Mouse (Mus musculus): ENCODE data around the gene Zcwpw1. TPM values are rescaled to one million over a fixed set of nuclear protein-coding genes. Genes with fewer than 3 reads are reported as not detected.

The Zcwpw1 gene
- polyA plus RNA-seq, 1 experiment from 2014 or later: 22.2 TPM

GRCm38 (mm10) chr5:137783901-137784540 lies 3.6 kb upstream of the Zcwpw1 start:
- no peaks in the 10 kb centered on the region for H3K27me3 ChIP-seq
- POLR2A ChIA-PET: interaction anchor here (0.6 kb wide), 1 partner anchor 9 kb away, joined by 3 read pairs; no protein-coding TSS in a partner anchor
- CTCF ChIA-PET: interaction anchor here (0.9 to 2.5 kb wide), 3 partner anchors 11 to 18 kb away, joined by 3 to 7 read pairs (median 4); no protein-coding TSS in a partner anchor
- ATAC-seq (no peak), DNase-seq (ENCODE audit: low read depth, low spot score) (no peak)
- no peak for TF ChIP-seq CTCF (IDR thresholded peaks at IDR 0.05)
- in situ Hi-C loops (cut with MboI; ENCODE audit: low pct_unique_long_range_greater_than_20kb): loop anchor here (10.0 to 25.0 kb wide), 2 partner anchors 381 to 1228 kb away; partner anchors contain the start of gene Cops6

- TF ChIP-seq CTCF (IDR thresholded peaks at IDR 0.05): no peak
- no peak for DNase-seq (ENCODE audit: low read depth, low spot score)
- ChIA-PET POLR2A (interaction anchor here (1.1 kb wide), 1 partner anchor 131 kb away, joined by 3 read pairs; no protein-coding TSS in a partner anchor), CTCF (interaction anchor here (1.5 to 2.5 kb wide), 2 partner anchors 11 to 13 kb away, joined by 4 to 7 read pairs; no protein-coding TSS in a partner anchor)
- no peaks in the 10 kb centered on the region for H3K27me3 ChIP-seq
- in situ Hi-C loops (cut with MboI; ENCODE audit: low pct_unique_long_range_greater_than_20kb): loop anchor here (10.0 to 25.0 kb wide), 2 partner anchors 380 to 1228 kb away; partner anchors contain the start of gene Cops6
- ATAC-seq: no peak
Measured at GRCm38 (mm10) chr5:137784546-137784945, 3.1 kb upstream of the Zcwpw1 start.

DNA sequence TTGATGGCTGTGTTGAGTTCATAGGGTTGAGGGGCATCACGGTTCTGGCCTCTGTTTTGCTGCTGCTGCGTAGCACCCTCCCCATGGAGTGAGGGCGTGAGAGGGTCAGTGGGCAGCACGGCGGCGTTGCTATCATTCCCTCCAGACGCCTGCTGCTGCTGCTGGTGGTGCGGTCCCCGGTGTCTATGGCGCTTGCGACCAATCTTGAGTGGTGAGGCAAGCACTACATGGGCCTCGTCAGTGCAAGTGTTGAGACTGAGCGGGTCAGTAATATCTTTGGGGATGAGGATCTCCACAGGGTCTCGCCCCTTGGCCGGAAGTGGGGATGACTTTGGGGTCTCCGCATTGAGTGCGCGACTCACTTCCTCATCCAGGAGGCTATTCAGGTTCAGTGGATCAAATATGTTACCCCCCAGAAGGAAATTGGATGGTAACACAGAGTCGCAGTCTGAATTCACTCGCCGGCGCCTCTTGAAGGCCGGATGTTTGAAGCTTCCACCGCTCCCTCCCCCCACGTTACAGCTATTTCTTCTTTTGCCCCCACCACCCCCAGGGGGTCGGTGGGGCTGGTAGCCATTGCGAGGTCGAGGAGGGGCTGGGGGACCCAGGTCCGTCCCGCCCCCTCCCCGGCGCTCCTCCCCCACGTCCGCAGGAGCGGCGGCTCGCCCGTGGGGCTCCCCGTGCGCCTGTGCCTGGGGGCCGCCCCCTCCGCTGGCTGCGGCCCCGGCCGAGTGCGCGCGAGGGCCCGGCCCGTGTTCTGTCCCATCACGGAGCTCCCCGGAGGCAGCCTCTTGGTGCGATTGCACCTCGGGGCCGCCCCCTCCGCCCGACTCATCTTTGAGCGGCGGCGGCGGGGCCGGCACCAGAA lies 2.2 kb upstream of the Zcwpw1 start:
- TF ChIP-seq CTCF (IDR thresholded peaks at IDR 0.05): no peak
- in situ Hi-C loops (cut with MboI; ENCODE audit: low pct_unique_long_range_greater_than_20kb): loop anchor here (10.0 to 25.0 kb wide), 2 partner anchors 379 to 1227 kb away; partner anchors contain the start of gene Cops6
- DNase-seq (ENCODE audit: low read depth, low spot score): no peak
- ChIA-PET POLR2A (interaction anchor here (0.6 to 1.1 kb wide), 2 partner anchors 13 to 132 kb away, joined by 3 to 4 read pairs; no protein-coding TSS in a partner anchor), CTCF (interaction anchor here (1.5 to 2.5 kb wide), 2 partner anchors 12 to 14 kb away, joined by 4 to 7 read pairs; no protein-coding TSS in a partner anchor)
- peak; percentile 0 for ATAC-seq
- no peaks in the 10 kb centered on the region for H3K27me3 ChIP-seq

GRCm38 (mm10) chr5:137786109-137786942 lies 1.3 kb upstream of the Zcwpw1 start:
- ATAC-seq (peak; percentile 58), DNase-seq (ENCODE audit: low read depth, low spot score) (peak; percentile 99)
- TF ChIP-seq CTCF (IDR thresholded peaks at IDR 0.05): no peak
- ChIA-PET CTCF (no interaction called here), POLR2A (interaction anchor here (0.6 kb wide), 1 partner anchor 67 kb away, joined by 3 read pairs; no protein-coding TSS in a partner anchor)
- no peaks in the 10 kb centered on the region for H3K27me3 ChIP-seq
- in situ Hi-C loops (cut with MboI; ENCODE audit: low pct_unique_long_range_greater_than_20kb): loop anchor here (10.0 to 25.0 kb wide), 2 partner anchors 378 to 1226 kb away; partner anchors contain the start of gene Cops6

GRCm38 (mm10) chr5:137788171-137788570 lies 573 bp downstream of the Zcwpw1 start:
- H3K27me3 ChIP-seq: no peaks in the 10 kb centered on the region
- no peak for ATAC-seq
- no peak for TF ChIP-seq CTCF (IDR thresholded peaks at IDR 0.05)

GRCm38 (mm10) chr5:137788946-137789531 lies 1.4 kb downstream of the Zcwpw1 start:
- ATAC-seq (no peak), DNase-seq (ENCODE audit: low read depth, low spot score) (no peak)
- H3K27me3 ChIP-seq: no peaks in the 10 kb centered on the region
- in situ Hi-C loops (cut with MboI; ENCODE audit: low pct_unique_long_range_greater_than_20kb): loop anchor here (10.0 to 25.0 kb wide), 2 partner anchors 376 to 1223 kb away; partner anchors contain the start of gene Cops6
- no peak for TF ChIP-seq CTCF (IDR thresholded peaks at IDR 0.05)
- POLR2A ChIA-PET: no interaction called here
- CTCF ChIA-PET: no interaction called here

More at GRCm38 (mm10) chr5:137788171-137788570, 573 bp downstream of the Zcwpw1 start:
- in situ Hi-C loops (cut with MboI; ENCODE audit: low pct_unique_long_range_greater_than_20kb): loop anchor here (10.0 to 25.0 kb wide), 2 partner anchors 377 to 1224 kb away; partner anchors contain the start of gene Cops6
- no peak for DNase-seq (ENCODE audit: low read depth, low spot score)
- POLR2A ChIA-PET: no interaction called here
- CTCF ChIA-PET: no interaction called here

DNA sequence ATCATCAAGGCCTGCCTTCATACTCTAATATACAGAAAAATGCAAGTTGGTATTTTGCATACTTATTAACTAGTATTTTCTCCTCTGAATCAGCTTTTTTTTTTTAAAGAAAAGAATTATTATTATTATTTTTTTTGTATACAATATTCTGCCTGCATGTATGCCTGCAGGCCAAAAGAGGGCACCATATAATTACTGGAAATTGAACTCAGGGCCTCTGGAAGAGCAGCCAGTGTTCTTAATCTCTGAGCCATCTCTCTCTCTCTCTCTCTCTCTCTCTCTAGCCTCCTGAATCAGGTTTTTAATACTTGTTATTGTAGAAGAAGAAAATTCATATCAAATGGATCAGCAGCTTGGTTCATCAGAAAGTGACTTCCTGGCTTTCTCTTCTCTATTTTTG lies 4.0 kb downstream of the Zcwpw1 start:
- POLR2A ChIA-PET: no interaction called here
- no peak for TF ChIP-seq CTCF (IDR thresholded peaks at IDR 0.05)
- no peaks in the 10 kb centered on the region for H3K27me3 ChIP-seq
- DNase-seq (ENCODE audit: low read depth, low spot score): no peak
- in situ Hi-C loops (cut with MboI; ENCODE audit: low pct_unique_long_range_greater_than_20kb): loop anchor here (25.0 kb wide), 1 partner anchor 1221 kb away; no protein-coding TSS in a partner anchor
- ATAC-seq: no peak
- CTCF ChIA-PET: interaction anchor here (2.8 kb wide), 1 partner anchor 87 kb away, joined by 9 read pairs; no protein-coding TSS in a partner anchor

- ATAC-seq: no peak
- ChIA-PET POLR2A (no interaction called here), CTCF (interaction anchor here (1.7 to 1.9 kb wide), 2 partner anchors 9 to 21 kb away, joined by 4 to 6 read pairs; no protein-coding TSS in a partner anchor)
- in situ Hi-C loops (cut with MboI; ENCODE audit: low pct_unique_long_range_greater_than_20kb): loop anchor here (25.0 kb wide), 1 partner anchor 1216 kb away; no protein-coding TSS in a partner anchor
- DNase-seq (ENCODE audit: low read depth, low spot score): no peak
- no peaks in the 10 kb centered on the region for H3K27me3 ChIP-seq
- no peak for TF ChIP-seq CTCF (IDR thresholded peaks at IDR 0.05)
Measured at GRCm38 (mm10) chr5:137796606-137797005, 9.0 kb downstream of the Zcwpw1 start.

- ATAC-seq: no peak
- no peaks in the 10 kb centered on the region for H3K27me3 ChIP-seq
- POLR2A ChIA-PET: no interaction called here
- in situ Hi-C loops (cut with MboI; ENCODE audit: low pct_unique_long_range_greater_than_20kb): loop anchor here (5.0 to 10.0 kb wide), 2 partner anchors 76 to 154 kb away; no protein-coding TSS in a partner anchor
- TF ChIP-seq CTCF (IDR thresholded peaks at IDR 0.05): no peak
- DNase-seq (ENCODE audit: low read depth, low spot score): no peak
- CTCF ChIA-PET: no interaction called here
Measured at GRCm38 (mm10) chr5:137800917-137801316, 13.3 kb downstream of the Zcwpw1 start.
